Mouse (Mus musculus): Measurements from ENCODE around the gene Synj2.

The Synj2 gene

DNA sequence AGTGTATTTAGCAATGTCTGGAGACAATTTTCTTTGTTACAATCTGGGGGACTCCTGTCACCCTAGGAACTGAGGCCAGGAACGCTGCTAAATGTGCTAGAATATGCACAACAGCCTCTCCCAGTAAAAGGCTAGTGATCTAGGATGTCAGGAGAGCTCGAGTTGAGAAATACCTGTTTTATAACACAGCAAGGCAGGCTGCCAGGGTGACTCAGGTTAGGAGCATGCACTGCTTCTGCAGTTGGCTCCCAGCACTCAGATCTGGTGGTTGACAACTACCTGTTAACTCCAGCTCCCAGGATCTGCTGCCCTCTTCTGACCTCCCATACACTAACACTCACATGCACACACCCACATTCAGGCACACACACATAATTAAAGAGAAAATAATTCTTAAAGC, 124.9 kb downstream of the Synj2 start:
- no peak for DNase-seq

DNA sequence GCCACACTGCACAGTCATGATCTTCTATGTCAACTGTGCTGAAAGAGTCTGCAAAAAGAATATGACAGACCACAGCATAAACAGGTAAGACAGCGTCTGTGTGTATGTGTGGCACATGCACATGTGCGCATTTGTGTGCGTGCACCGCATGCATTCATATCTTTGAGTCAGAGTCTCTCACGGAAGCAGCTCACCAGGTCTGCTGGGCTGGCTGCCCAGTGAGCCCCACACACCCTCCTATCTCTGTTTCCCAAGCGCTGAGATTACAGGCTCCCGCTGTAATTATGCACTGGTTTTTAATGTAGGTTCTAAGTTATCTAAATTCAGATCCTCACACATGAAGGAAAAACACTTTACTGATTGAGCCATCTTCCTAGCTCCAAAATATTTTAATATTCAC, 126.5 kb downstream of the Synj2 start:
- no peak for DNase-seq

DNA sequence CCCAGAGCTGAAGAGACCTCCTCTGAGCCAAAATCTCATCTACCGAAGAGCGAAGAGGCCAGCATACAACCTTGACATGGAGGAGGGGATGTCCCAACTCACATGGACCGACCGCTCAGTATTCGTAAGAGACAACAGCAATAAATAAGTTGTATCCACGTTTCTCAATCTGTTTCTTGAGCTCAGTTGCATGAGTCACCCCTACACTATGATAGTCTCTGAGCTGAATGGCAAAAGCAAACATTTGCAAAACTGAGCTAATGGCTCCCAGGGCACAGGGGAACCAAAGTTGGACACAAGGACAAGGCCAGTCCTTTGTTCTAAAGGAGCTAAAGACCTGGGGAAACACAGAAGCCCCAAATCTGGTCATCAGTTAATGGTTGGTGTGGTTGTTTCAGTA, 128.8 kb downstream of the Synj2 start:
- DNase-seq = no peak

DNA sequence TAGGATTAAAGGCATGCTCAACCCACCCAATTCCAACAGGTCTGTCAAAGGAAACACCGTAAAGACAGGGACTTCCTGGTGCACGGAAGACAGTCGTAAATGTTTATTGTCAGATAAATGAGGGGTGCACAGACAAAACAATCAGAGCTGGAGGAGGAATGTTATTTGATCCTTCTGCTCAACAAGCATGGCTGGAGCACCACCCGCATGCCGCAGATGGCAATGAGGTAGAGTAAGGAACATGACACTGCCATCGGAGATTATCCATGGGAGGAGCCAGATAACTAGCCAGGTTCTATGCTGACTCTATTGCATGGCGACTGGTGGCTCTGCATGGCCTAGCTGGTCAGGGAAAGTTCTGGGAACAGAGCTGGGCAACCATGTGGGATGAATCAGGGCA, 132.3 kb downstream of the Synj2 start:
- no peak for DNase-seq

- DNase-seq = peak; percentile 99
Measured at GRCm38 (mm10) chr17:6079287-6080122, 138.4 kb downstream of the Synj2 start, which contains the start of the genes Serac1 and Gtf2h5. Gene Serac1 (minus strand): TSS chr17:6079741. Gene Gtf2h5 (plus strand): TSS chr17:6079786.

GRCm38 (mm10) chr17:6083323-6083890, 142.3 kb downstream of the Synj2 start:
- DNase-seq = no peak

DNA sequence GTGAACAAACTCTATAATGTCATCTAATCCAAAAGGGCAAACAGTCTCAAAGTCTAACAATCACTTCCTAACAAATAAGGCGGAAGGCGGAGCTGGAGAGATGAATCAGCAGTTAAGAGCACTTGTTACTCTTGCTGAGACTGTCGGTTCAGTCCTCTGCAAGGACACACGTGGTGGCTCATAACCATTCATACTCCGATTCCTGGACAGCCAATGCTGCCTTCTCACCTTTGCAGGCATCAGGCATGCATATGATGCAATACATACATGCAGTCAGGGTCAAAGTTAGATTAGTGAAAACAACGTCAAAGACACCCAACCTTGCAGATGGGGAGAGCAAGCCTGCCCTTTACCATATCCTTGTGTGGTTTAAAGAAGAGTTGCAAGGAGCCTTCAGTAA, 150.5 kb downstream of the Synj2 start:
- no peak for DNase-seq

Data from kidney, adult 18-20 months (tissue).